Mouse (Mus musculus) heart, adult 2 months (tissue): Measurements from ENCODE around the gene Tmem240.

Experiments
- EP300 ChIP-seq: fragments of 200-500 bp; IDR thresholded peaks from 2 replicates; pipeline ENCODE4 v1.6.1; 2011; ENCODE audit warnings: low read depth, low read length, control low read depth; ENCODE audit not compliant: insufficient read depth
- POLR2A ChIP-seq: fragments of 200-500 bp; IDR thresholded peaks from 2 replicates; pipeline ENCODE4 v1.6.1; 2011; ENCODE audit warnings: mild to moderate bottlenecking, low read depth, low read length, control low read depth; ENCODE audit not compliant: insufficient read depth

DNA sequence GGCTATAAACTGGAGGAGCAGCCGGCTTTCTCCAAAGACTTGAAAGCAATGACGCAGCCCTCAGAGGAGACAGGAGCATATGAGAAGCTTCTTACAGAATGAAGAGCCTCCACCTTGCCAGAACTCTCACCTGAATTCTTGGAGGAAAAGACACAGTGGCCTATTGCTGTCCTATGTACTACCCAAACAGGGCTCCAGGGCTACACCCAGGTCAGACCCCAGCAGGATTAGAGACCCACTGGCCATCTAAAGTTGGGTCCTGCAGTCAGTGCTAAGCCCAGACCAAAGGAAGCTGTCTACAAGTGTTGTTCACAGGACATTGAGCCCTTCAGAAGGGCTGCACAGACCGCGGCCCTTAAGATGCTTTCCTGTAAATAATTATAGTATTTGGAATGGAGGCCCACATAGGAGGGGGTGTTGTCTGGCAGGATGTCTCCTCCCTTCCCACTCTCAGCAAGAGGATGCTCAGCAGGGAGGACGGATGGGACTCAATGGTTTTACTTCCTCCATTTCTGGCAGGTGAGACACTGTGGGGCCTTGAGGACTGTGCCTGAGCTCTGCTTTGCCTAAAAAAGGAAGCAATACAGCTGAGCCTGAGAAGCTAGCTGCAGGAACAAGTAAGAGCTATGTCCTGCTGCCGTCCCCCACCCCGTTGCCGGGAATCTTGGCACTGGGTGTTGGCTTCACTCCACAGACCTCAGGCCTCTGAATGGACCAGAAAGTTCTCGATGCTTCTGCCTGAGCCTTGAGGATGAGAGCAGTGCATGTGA, 40.6 kb downstream of the Tmem240 start:
- peak; percentile 95 for TF ChIP-seq EP300
- TF ChIP-seq POLR2A = peak; percentile 39; the same call in 1 of the 2 replicates
